Mouse (Mus musculus) embryo, embryonic 11 days (tissue): ENCODE data around the gene Ttc34.

Experiments
- DNase-seq: peaks from one replicate; pipeline ENCODE4 v3.0.0-alpha.2; 2015

Ttc34 gene

DNA sequence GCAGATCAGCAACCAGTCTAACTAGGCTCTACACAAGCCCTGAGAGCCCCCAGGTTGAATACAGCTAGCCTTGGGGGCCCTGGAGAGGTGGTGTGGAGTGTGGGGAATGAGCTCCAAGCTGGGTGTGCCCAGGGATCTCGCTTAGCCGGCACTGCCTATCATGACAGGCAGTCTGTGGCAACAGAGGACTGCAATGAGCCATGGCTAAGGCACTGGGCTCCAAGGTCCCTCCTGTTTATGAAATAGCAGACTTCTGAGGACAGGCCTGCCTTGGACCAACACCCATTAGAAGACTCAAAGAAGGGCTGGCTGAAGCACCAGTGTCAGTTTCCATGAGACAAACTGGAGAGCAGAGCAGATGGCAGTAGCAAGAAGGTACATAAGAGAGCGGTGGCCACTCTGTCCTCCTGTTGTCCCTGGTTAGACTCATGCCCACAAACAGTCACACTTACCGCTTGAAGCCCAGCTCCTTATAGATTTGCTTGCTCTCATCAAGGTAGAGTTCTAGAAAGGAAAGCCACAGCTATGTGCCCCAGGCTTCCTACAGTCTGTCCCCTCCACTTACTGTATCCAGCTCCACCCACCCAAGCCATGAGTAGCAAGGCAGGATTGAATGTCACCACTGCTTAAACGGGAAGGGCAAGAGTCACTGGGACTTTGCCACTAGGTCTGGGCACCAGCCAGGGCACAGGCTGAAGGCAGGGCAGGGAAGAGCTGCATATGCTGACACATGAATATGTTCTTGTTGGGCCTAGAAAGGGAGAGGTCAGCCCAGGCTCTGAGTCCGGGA, 60.6 kb downstream of the Ttc34 start:
- DNase-seq = no peak

DNA sequence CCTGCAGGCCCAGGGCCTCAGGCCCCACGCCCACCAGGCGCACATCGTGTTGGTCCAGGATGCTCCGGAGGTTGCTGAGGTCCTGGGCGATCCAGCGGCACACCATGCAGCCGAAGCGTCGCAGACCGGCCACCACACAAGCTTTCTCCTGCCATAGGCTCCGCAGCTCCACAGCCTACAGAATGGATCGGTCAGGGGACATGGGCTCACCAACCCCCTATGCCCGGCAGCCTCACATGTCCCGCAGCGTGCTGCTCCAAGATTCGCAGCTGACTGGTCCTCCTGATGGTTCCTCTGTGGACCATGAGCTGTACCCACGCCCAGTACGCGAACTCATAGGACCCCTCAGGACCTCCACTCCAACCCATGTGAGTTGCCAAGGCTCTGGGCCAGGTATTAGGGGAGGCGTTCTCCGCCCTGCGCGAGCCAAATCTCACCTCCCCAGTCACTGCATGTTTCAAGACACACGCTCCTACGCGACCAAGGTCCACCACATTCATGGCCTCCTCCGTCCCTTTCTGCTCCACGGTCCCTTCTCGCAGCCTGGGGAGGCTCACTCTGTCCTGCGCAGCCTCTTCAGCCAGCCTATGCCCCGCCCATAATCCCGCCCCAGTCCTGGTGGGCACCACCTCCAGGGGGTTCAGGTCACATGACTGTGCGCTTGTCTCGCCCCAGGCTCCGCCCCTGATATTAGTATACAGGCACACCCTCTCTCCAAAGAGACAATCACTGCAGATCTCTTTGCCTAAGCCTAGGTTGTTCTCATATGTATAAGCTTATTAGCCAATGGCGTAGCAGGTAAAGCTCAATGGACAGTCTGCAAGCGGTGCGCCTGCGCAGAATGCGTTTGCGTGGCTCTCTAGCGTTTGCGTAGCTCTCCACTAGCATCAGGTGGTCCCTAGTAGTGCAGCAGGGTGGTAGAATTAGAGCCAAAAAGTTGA, 61.5 kb downstream of the Ttc34 start, which contains the start of gene Fam213b:
Gene Fam213b, minus strand, starts transcription at position 630 of the 941 bp plus-strand sequence.
- peak; percentile 95 for DNase-seq

DNA sequence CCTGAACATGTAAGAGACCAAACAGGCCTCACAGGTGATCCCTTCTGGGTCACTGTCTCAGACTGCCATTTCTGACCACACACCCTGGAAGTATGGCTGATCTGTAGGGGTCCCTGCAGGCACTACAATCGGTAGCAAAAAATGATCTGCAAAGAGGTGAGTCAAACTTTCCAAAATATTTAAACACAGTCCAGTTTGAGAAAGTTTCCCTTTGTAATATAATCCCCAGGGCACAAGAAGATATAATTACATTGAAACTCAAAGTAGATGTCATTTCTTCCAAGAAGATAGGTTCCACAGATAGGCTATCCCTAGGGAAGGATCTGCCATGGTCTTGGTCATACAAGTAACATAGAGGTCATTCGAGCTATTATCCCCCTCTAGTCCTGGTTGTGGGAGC, 65.1 kb downstream of the Ttc34 start:
- no peak for DNase-seq

- DNase-seq = peak; percentile 89
Observed at GRCm38 (mm10) chr4:154904185-154905071, 67.2 kb downstream of the Ttc34 start.

DNA sequence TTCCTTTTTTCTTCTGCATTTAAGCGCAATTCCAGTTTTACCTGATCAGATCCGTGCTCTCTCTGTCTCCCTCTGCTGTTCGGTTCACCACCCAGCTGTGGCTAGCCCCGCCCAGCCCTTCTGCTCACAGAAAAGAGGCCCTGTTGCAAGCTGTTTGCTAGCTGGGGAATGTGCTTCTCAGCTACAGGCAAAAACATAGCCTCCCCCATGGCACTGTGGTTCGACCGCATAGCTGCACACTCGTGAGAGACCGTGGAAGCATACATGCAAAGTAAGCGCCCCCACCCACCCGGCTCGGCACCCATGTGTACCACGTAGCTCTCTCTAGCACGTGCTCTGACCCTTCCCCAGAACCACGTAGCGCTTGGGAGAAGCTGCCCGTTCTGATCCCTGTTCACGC, 70.6 kb downstream of the Ttc34 start:
- peak; percentile 83 for DNase-seq

GRCm38 (mm10) chr4:154908490-154908889, 71.2 kb downstream of the Ttc34 start:
- no peak for DNase-seq

DNA sequence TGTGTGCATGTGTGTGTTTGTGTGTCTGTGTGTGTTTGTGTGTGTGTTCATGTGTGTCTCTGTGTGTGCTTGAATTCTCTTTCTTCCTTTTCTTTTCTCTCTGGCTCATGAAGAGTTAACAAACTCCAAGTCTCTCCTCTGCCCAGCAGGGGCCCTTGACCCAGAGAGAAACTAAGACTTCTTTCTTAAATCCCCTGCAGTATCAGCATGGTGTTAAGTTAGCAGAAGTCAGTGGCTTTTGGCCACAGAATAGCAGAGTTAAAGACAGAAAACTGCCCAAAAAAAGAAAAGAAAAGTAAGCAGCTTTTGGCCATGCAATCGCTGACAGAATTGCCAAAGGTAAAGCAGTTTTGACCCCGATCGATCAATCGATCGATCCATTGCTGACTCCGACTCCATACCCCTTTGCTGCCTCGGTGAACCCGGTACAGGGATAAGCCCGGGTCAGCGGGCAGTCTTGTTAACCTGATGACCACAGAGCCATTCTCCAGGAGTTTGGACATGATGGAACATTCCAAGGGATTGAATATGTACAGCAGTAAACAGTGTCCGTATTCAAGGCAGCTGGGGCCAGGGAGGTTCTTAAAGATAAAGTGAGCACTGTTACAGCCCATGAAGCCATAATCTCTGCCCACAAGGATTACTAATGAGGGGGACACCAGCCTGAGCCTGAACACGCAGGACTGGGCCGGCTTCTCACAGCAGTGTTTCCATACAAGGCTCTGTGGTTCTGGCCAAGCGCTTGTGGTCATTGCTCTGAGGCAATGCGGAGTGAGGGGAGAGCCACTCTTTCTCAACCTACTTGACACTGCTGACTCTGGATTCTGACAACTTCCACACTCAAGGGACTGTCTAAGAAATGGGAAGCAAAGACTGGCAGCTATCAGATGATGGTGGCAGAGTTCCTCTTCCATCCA, 73.6 kb downstream of the Ttc34 start:
- peak; percentile 39 for DNase-seq

GRCm38 (mm10) chr4:154911644-154912043, 74.4 kb downstream of the Ttc34 start:
- DNase-seq = no peak

GRCm38 (mm10) chr4:154913845-154914244, 76.6 kb downstream of the Ttc34 start:
- DNase-seq = no peak

GRCm38 (mm10) chr4:154914252-154914651, 77.0 kb downstream of the Ttc34 start:
- DNase-seq = no peak

- no peak for DNase-seq
Observed at GRCm38 (mm10) chr4:154914707-154915106, 77.4 kb downstream of the Ttc34 start.

DNA sequence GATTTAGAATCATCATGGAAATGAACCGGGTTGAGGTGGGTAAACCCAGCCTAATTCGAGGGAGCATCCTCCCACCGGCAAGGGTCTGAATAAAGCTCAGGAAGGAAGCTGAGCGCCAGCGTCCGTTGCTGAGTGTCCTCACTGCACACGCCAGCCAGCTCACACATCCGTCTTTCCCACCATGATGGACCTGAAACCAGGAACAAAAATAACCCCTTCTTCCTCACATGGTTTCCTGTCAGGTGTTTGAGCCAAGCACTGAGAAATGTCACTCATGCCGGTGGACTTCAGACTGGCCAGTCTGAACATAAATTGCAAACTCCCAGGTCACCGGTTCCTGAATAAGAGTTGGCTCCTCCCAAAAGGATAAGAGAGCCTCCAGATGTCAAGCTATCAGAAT, 78.0 kb downstream of the Ttc34 start:
- no peak for DNase-seq

GRCm38 (mm10) chr4:154916662-154917061, 79.4 kb downstream of the Ttc34 start:
- DNase-seq = no peak
